Mouse (Mus musculus) lung, adult 2 months (tissue): ENCODE measurements around the gene Grip1.

Experiments
- CTCF ChIP-seq: fragments of 200-500 bp; IDR thresholded peaks from 2 replicates; pipeline ENCODE4 v1.5.1; 2011; ENCODE audit warnings: mild to moderate bottlenecking, low read length, control low read depth; ENCODE audit not compliant: insufficient read depth
- POLR2A ChIP-seq: fragments of 200-500 bp; IDR thresholded peaks from 2 replicates; pipeline ENCODE4 v1.6.1; 2011; ENCODE audit warnings: low read depth, mild to moderate bottlenecking, control low read depth, low read length, borderline replicate concordance; ENCODE audit errors: extremely low read depth

GRCm38 (mm10) chr10:119421418-119421817, 32.2 kb upstream of the Grip1 start:
- no peak for TF ChIP-seq CTCF
- no peak for TF ChIP-seq POLR2A
